Mouse (Mus musculus) kidney, postnatal 0 days (tissue): ENCODE measurements around the gene Uchl4. TPM values are rescaled to one million over a fixed set of nuclear protein-coding genes. Genes with fewer than 3 reads are reported as not detected.

Experiments
- ATAC-seq: fragments of 200-750 bp; cut with Nextera tagmentation; replicated peaks from 2 replicates; pipeline ENCODE4 v1.8.0; 2017; ENCODE audit warnings: low read depth, moderate number of reproducible peaks, moderate TSS enrichment, moderate library complexity; ENCODE audit not compliant: low FRiP score
- DNase-seq: peaks from one replicate; pipeline ENCODE4 v3.0.0-alpha.2; 2016; ENCODE audit warnings: low spot score
- H3K27ac ChIP-seq: fragments of 300-500 bp; sonication (generic); 2 replicates; pipeline ENCODE4 v1.5.1; 2014; ENCODE audit warnings: mild to moderate bottlenecking
- H3K27me3 ChIP-seq: fragments of 300-500 bp; sonication (generic); 2 replicates; pipeline ENCODE4 v1.6.1; 2014; ENCODE audit warnings: low read length, mixed read lengths; ENCODE audit not compliant: insufficient read depth
- H3K36me3 ChIP-seq: fragments of 300-500 bp; sonication (generic); 2 replicates; pipeline ENCODE4 v1.6.1; 2014; ENCODE audit warnings: low read length, mixed read lengths; ENCODE audit not compliant: insufficient read depth
- H3K4me1 ChIP-seq: fragments of 300-500 bp; sonication (generic); replicated peaks from 2 replicates; pipeline ENCODE4 v1.6.1; 2014; ENCODE audit warnings: antibody characterized with exemption, low read length, mixed read lengths; ENCODE audit not compliant: insufficient read depth
- H3K4me2 ChIP-seq: fragments of 300-500 bp; sonication (generic); 2 replicates; pipeline ENCODE4 v1.6.1; 2014; ENCODE audit warnings: mild to moderate bottlenecking, low read length, moderate library complexity, mixed read lengths
- H3K4me3 ChIP-seq: fragments of 300-500 bp; sonication (generic); replicated peaks from 2 replicates; pipeline ENCODE4 v1.5.1; 2014; ENCODE audit warnings: low read depth, low read length
- H3K9ac ChIP-seq: fragments of 300-500 bp; sonication (generic); 2 replicates; pipeline ENCODE4 v1.6.1; 2014; ENCODE audit warnings: low read depth, low read length
- H3K9me3 ChIP-seq: fragments of 300-500 bp; sonication (generic); replicated peaks from 2 replicates; pipeline ENCODE4 v1.6.1; 2016; ENCODE audit warnings: low read length, inconsistent platforms, mixed read lengths
- CTCF ChIP-seq: IDR thresholded peaks from 2 replicates; pipeline ENCODE4 v1.5.1; 2016; ENCODE audit warnings: antibody characterized with exemption, low read depth, mild to moderate bottlenecking, moderate library complexity
- WGBS: fragments of 180-500 bp; shearing (Covaris S2); extraction: QIAGEN DNeasy Blood & Tissue Kit; methylation state at CpG from one replicate; pipeline ENCODE4 v1.1.7; 2014; 5-methylcytosine and 5-hydroxymethylcytosine counted together
- polyA plus RNA-seq: library from polyadenylated mRNA; unstranded; fragments of >200 nt; fragmentation: Nextera tagmentation; extraction: Ambion mirVana; gene quantifications from 2 replicates; pipeline ENCODE4 v1.2.1, GENCODE M21; 2015

The Uchl4 gene
- polyA plus RNA-seq, 1 experiment from 2014 or later = 1.3 TPM

DNA sequence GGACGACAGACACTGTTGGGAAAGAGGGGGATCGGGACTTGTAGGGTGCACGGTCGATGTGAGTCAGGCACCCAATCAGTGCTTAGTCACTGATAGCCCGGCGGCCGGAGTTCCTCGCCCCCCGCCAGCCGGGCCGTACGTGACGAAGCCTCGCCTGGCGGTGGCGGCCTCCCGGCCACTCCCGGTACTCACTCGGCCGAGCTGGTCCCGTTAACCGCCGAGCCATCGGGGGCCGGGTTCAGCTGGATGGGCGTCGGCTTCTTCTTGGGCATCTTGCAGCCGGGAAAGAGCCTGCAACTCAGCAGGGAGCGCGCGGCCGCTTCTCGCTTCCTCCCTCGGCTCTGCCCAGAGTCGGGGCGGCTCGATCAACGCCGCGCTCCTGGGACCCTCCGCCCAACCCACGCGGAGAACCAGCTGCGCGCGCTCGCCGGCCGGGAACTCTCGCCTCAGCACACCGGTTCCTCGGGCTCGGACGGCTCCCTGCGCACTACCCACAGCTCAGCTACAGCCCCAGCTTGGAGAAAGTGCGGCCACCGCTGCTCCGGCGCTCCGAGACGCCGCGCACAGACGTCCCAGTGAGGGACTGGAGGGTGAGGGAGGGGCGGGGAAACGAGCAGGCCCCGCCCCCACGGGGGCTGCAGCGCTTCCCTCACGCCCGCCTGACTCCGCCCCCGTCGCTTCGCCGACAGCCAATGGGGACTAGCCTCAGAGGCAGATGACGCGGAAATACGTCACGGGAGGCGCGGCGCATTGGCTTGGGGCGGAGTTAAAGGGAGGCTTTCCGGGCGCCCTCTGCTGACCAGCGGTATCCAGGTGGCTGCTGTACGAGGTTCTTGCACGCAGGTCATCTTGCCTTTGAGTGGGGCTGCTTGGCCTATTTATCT lies 18.3 kb downstream of the Uchl4 start, which contains the start of gene Map2k1:
TSS of gene Map2k1 (minus strand) at position 611 of the 884 bp plus-strand sequence.
- H3K27ac ChIP-seq = peak within 1 kb of the TSS; percentile 92
- H3K4me3 ChIP-seq = peak within 1 kb of the TSS; percentile 97
- peak; percentile 100 for DNase-seq
- under 1% methylated on average over 89 of the region's 89 CpGs for WGBS
- peak within 1 kb of the TSS; percentile 87 for H3K4me2 ChIP-seq
- no peaks in the 10 kb centered on the region for H3K36me3 ChIP-seq
- TF ChIP-seq CTCF = peak; percentile 89
- H3K9ac ChIP-seq = peak within 1 kb of the TSS; percentile 85
- H3K9me3 ChIP-seq = no peaks in the 10 kb centered on the region
- ATAC-seq = peak; percentile 97
- H3K27me3 ChIP-seq = no peaks in the 10 kb centered on the region
- peaks cover 10% of the 10 kb centered on the region; the same call in 1 of the 2 replicates for H3K4me1 ChIP-seq

GRCm38 (mm10) chr9:64255422-64255821 lies 20.4 kb downstream of the Uchl4 start:
- DNase-seq (no peak), ATAC-seq (no peak)
- no peak overlapping the region for H3K4me3 ChIP-seq
- H3K9ac ChIP-seq = no peak overlapping the region
- H3K9me3 ChIP-seq = no peaks in the 10 kb centered on the region
- H3K27me3 ChIP-seq = no peaks in the 10 kb centered on the region
- no peak overlapping the region for H3K4me2 ChIP-seq
- peaks cover 10% of the 10 kb centered on the region; the same call in 1 of the 2 replicates for H3K4me1 ChIP-seq
- 69% methylated on average over 3 of the region's 3 CpGs for WGBS
- no peaks in the 10 kb centered on the region for H3K36me3 ChIP-seq
- TF ChIP-seq CTCF = no peak
- H3K27ac ChIP-seq = no peak overlapping the region

DNA sequence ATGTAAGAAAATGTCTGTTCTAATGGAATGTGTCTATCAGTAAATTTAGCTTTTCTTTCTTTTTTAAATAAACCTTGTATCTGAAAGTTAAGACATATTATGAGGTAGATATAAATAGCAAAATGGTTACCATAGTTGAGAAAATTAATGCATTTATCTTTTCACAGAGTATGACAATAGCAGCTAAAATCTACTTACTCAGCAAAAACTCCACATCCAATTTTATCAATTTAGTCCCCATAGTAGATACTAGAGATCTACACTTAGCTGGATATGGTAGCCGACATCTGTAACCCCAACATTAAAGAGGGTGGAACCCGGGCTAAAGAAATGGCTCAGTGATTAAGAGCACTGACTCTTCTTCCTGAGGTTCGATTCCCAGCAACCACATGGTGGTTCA lies 21.2 kb downstream of the Uchl4 start:
- ATAC-seq (no peak), DNase-seq (no peak)
- Histone ChIP-seq H3K36me3 (no peaks in the 10 kb centered on the region), H3K27me3 (no peaks in the 10 kb centered on the region), H3K27ac (no peak overlapping the region), H3K4me3 (no peak overlapping the region), H3K4me2 (no peak overlapping the region), H3K4me1 (peaks cover 10% of the 10 kb centered on the region; the same call in 1 of the 2 replicates), H3K9ac (no peak overlapping the region), H3K9me3 (no peaks in the 10 kb centered on the region)
- no peak for TF ChIP-seq CTCF
- WGBS = 85% methylated on average over 3 of the region's 3 CpGs

- TF ChIP-seq CTCF = no peak
- Histone ChIP-seq H3K27me3 (no peaks in the 10 kb centered on the region), H3K4me3 (no peak overlapping the region), H3K36me3 (no peaks in the 10 kb centered on the region), H3K9me3 (no peaks in the 10 kb centered on the region), H3K4me2 (no peak overlapping the region), H3K4me1 (no peaks in the 10 kb centered on the region), H3K27ac (no peak overlapping the region), H3K9ac (no peak overlapping the region)
- 84% methylated on average over 5 of the region's 5 CpGs for WGBS
- DNase-seq (no peak), ATAC-seq (no peak)
Measured at GRCm38 (mm10) chr9:64259906-64260305, 24.9 kb downstream of the Uchl4 start.

GRCm38 (mm10) chr9:64261023-64261422 lies 26.0 kb downstream of the Uchl4 start:
- Histone ChIP-seq H3K4me3 (no peak overlapping the region), H3K9ac (no peak overlapping the region), H3K4me1 (no peaks in the 10 kb centered on the region), H3K27me3 (no peaks in the 10 kb centered on the region), H3K27ac (no peak overlapping the region), H3K4me2 (no peak overlapping the region), H3K9me3 (no peaks in the 10 kb centered on the region), H3K36me3 (no peaks in the 10 kb centered on the region)
- ATAC-seq = no peak
- TF ChIP-seq CTCF = no peak
- no peak for DNase-seq
- 90% methylated on average over 4 of the region's 4 CpGs for WGBS

DNA sequence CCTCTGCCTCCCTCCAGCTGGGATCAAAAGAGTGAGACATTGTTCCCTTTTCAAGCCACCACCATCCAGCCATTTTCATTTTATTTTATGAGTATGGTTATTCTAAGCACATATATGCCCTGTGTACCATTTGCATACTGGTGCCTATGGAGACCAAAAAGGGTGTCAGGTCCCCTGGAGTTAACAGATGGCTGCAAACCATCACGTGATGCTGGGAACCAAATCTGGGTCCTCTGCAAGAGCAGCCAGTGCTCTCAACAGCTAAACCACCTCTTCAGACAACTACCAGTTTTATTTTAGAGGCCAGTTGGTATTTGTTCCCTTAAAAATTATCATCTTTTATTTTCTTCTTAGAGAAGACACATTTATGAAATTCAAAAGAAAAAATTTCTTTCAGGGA lies 29.8 kb downstream of the Uchl4 start:
- 36% methylated on average over 1 of the region's 1 CpGs for WGBS
- no peak for ATAC-seq
- no peak overlapping the region for H3K4me3 ChIP-seq

More for the DNA sequence above, 29.8 kb downstream of the Uchl4 start:
- no peak overlapping the region for H3K9ac ChIP-seq
- H3K27ac ChIP-seq = no peak overlapping the region
- DNase-seq = no peak
- H3K27me3 ChIP-seq = no peaks in the 10 kb centered on the region
- H3K4me2 ChIP-seq = no peak overlapping the region
- no peaks in the 10 kb centered on the region for H3K36me3 ChIP-seq
- no peaks in the 10 kb centered on the region for H3K4me1 ChIP-seq
- no peak for TF ChIP-seq CTCF
- H3K9me3 ChIP-seq = no peaks in the 10 kb centered on the region
